Mouse (Mus musculus) CH12.LX (cell line): Measurements from ENCODE around the gene Ddx42. TPM values are rescaled to one million over a fixed set of nuclear protein-coding genes. Genes with fewer than 3 reads are reported as not detected.

ENCODE experiments used
- DNase-seq: peaks from one replicate; pipeline ENCODE4 v3.0.0-alpha.2; 2013; ENCODE audit errors: extremely low read depth
- H3K27ac ChIP-seq: 2 replicates; pipeline ENCODE4 v1.5.1; 2012; ENCODE audit warnings: low read depth, mild to moderate bottlenecking, control low read depth, moderate library complexity; ENCODE audit not compliant: insufficient read depth
- H3K27me3 ChIP-seq: replicated peaks from 2 replicates; pipeline ENCODE3; 2012; ENCODE audit warnings: inconsistent platforms
- H3K36me3 ChIP-seq, 2 experiments: replicated peaks in 1 of 2; 2 replicates each; pipeline versions ENCODE3 to v1.6.1; 2012; ENCODE audit warnings: inconsistent platforms in 1 of 2, low read length in 1 of 2, mild to moderate bottlenecking in 1 of 2, mixed read lengths in 1 of 2, moderate library complexity in 1 of 2; ENCODE audit not compliant: control insufficient read depth in 1 of 2, insufficient read depth in 1 of 2
- H3K4me1 ChIP-seq, 2 experiments: 2 replicates each; pipeline ENCODE4 v1.6.1; 2012; ENCODE audit warnings: inconsistent platforms in 1 of 2, moderate library complexity in 1 of 2; ENCODE audit not compliant: insufficient read depth in 2 of 2, control insufficient read depth in 1 of 2
- H3K4me2 ChIP-seq: 2 replicates; pipeline ENCODE4 v1.6.1; 2012; ENCODE audit warnings: low read depth, mild to moderate bottlenecking, control low read depth; ENCODE audit not compliant: poor library complexity, insufficient read depth, severe bottlenecking
- H3K4me3 ChIP-seq, 3 experiments: fragments of 150-350 bp in 1 of 3; sonication (generic) in 1 of 3; replicated peaks in 1 of 3; 2 replicates each; pipeline versions ENCODE3 to v1.5.1; 2011 to 2012; ENCODE audit warnings: low read depth in 2 of 3, low read length in 2 of 3, mild to moderate bottlenecking in 2 of 3, moderate library complexity in 2 of 3, control low read depth in 1 of 3, improper control_type of control experiment in 1 of 3, inconsistent platforms in 1 of 3, mixed read lengths in 1 of 3; ENCODE audit not compliant: poor library complexity in 1 of 3
- H3K79me2 ChIP-seq: replicated peaks from 2 replicates; pipeline ENCODE4 v1.6.1; 2012; ENCODE audit warnings: mild to moderate bottlenecking, moderate library complexity; ENCODE audit not compliant: control insufficient read depth, poor library complexity, insufficient read depth, severe bottlenecking; ENCODE audit errors: extremely low read depth
- H3K9ac ChIP-seq: 2 replicates; pipeline ENCODE4 v1.6.1; 2012; ENCODE audit warnings: low read depth, mild to moderate bottlenecking, control low read depth, moderate library complexity; ENCODE audit not compliant: insufficient read depth
- H3K9me3 ChIP-seq: replicated peaks from 2 replicates; pipeline ENCODE3; 2012; ENCODE audit warnings: low read length, inconsistent platforms, mixed read lengths
- CHD2 ChIP-seq: IDR thresholded peaks from 2 replicates; pipeline ENCODE4 v1.6.1; 2011; ENCODE audit warnings: low read length, improper control_type of control experiment
- CTCF ChIP-seq, 2 experiments: IDR thresholded peaks in 1 of 2; conservative IDR thresholded peaks in 1 of 2; 2 replicates each; pipeline ENCODE4 v1.5.1; 2011 to 2012; ENCODE audit warnings: low read depth in 2 of 2, low read length in 2 of 2, improper control_type of control experiment in 1 of 2, inconsistent platforms in 1 of 2, mild to moderate bottlenecking in 1 of 2, moderate library complexity in 1 of 2
- ELF1 ChIP-seq: IDR thresholded peaks from 2 replicates; pipeline ENCODE4 v1.6.1; 2014; ENCODE audit warnings: low read depth, mild to moderate bottlenecking, inconsistent platforms, low read length, improper control_type of control experiment
- HCFC1 ChIP-seq: IDR thresholded peaks from 2 replicates; pipeline ENCODE4 v1.6.1; 2012; ENCODE audit warnings: low read depth, mild to moderate bottlenecking, inconsistent platforms, low read length, improper control_type of control experiment
- IRF4 ChIP-seq: IDR thresholded peaks from 2 replicates; pipeline ENCODE4 v1.6.1; 2014; ENCODE audit warnings: low read depth, mild to moderate bottlenecking, inconsistent platforms, low read length, improper control_type of control experiment
- JUN ChIP-seq: IDR thresholded peaks from 2 replicates; pipeline ENCODE4 v1.6.1; 2011; ENCODE audit warnings: low read depth, mild to moderate bottlenecking, low read length, improper control_type of control experiment, moderate library complexity; ENCODE audit not compliant: insufficient read depth
- MAFK ChIP-seq: IDR thresholded peaks from 2 replicates; pipeline ENCODE4 v1.6.1; 2011; ENCODE audit warnings: low read length, improper control_type of control experiment; ENCODE audit not compliant: insufficient replicate concordance
- MAZ ChIP-seq: IDR thresholded peaks from 2 replicates; pipeline ENCODE4 v1.6.1; 2012; ENCODE audit warnings: low read depth, mild to moderate bottlenecking, inconsistent platforms, low read length, improper control_type of control experiment, moderate library complexity
- PAX5 ChIP-seq: IDR thresholded peaks from 2 replicates; pipeline ENCODE4 v1.6.1; 2012; ENCODE audit warnings: low read length, inconsistent platforms, mixed read lengths
- SIN3A ChIP-seq: IDR thresholded peaks from 2 replicates; pipeline ENCODE4 v1.6.1; 2012; ENCODE audit warnings: low read length, improper control_type of control experiment, inconsistent platforms
- SMC3 ChIP-seq: IDR thresholded peaks from 2 replicates; pipeline ENCODE4 v1.6.1; 2011; ENCODE audit warnings: low read depth, low read length, improper control_type of control experiment
- UBTF ChIP-seq: IDR thresholded peaks from 2 replicates; pipeline ENCODE4 v1.6.1; 2012; ENCODE audit warnings: low read depth, mild to moderate bottlenecking, inconsistent platforms, low read length, improper control_type of control experiment, moderate library complexity
- ZC3H11A ChIP-seq: IDR thresholded peaks from 2 replicates; pipeline ENCODE4 v1.6.1; 2012; ENCODE audit warnings: low read depth, mild to moderate bottlenecking, inconsistent platforms, low read length, improper control_type of control experiment
- ZKSCAN1 ChIP-seq: IDR thresholded peaks from 2 replicates; pipeline ENCODE4 v1.6.1; 2012; ENCODE audit warnings: low read depth, inconsistent platforms, low read length, improper control_type of control experiment, borderline replicate concordance
- ZNF384 ChIP-seq: IDR thresholded peaks from 2 replicates; pipeline ENCODE4 v1.6.1; 2012; ENCODE audit warnings: low read depth, low read length, improper control_type of control experiment, inconsistent platforms
- dilution Hi-C: fragments of 300-500 bp; cut with MboI; formaldehyde crosslinking; loops from 2 replicates; pipeline ENCODE4 v1.14.3; 2020; ENCODE audit warnings: low sequenced_read_pairs; ENCODE audit not compliant: extremely low pct_unique_long_range_greater_than_20kb, extremely low pct_ligation_motif_present
- in situ Hi-C: fragments of 300-500 bp; cut with MboI; formaldehyde crosslinking; loops from 3 replicates; pipeline ENCODE4 v1.14.3; 2019; ENCODE audit warnings: low sequenced_read_pairs, low pct_ligation_motif_present, low pct_unique_long_range_greater_than_20kb, mixed read lengths
- polyA plus RNA-seq: library from polyadenylated mRNA; unstranded; fragments of >175 nt; gene quantifications from 2 replicates; pipeline ENCODE4 v1.2.1, GENCODE M21; 2012; ENCODE audit warnings: low read depth; ENCODE audit not compliant: insufficient read length
- total RNA-seq, 2 experiments: library from RNA; depleted of rRNA; stranded (reverse); fragments of 300-350 nt in 1 of 2; fragments of >200 nt in 1 of 2; gene quantifications; 2 replicates each; pipeline ENCODE4 v1.2.3; 2012 to 2014

Gene Ddx42
- total and polyA plus RNA-seq, 3 experiments = 63.8 to 94.6 (median 65.5) TPM

DNA sequence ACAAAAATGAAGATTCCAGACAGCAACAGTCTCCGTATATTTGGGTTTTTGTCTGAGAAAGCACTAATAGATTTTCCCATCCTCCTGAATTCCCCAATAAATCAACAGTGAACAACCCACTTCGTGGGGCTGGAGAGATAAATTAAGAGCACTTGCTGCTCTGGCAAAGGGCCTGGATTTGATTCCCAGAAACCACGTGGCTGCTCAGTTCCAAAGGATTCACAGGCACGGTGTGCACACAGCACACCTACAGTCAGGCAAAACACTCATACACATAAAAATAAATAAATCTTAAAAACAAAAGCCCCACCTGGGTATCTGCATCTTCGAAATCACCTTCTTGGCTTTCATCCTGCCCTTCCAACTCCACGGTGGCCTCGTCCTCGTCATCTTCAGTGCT, 4.0 kb upstream of the Ddx42 start:
- H3K79me2 ChIP-seq = peaks cover 50% of the 10 kb centered on the region
- H3K4me3 ChIP-seq = no peak overlapping the region
- no peak overlapping the region for H3K27ac ChIP-seq
- no peaks in the 10 kb centered on the region for H3K9me3 ChIP-seq
- no peak overlapping the region for H3K4me2 ChIP-seq
- no peak for DNase-seq
- peaks cover 3 to 28% of the 10 kb centered on the region in 2 experiments for H3K4me1 ChIP-seq
- TF ChIP-seq SMC3 = no peak
- TF ChIP-seq HCFC1 = no peak
- no peak for TF ChIP-seq MAFK
- no peak for TF ChIP-seq MAZ
- TF ChIP-seq PAX5 = no peak
- no peak for TF ChIP-seq CTCF (conservative IDR thresholded peaks at IDR 0.05 in 1 of 2, IDR thresholded peaks at IDR 0.05 in 1 of 2; ENCODE audit: low read depth in 2 of 2, low read length in 2 of 2)
- no peak for TF ChIP-seq ZNF384
- no peak for TF ChIP-seq ZC3H11A
- no peak for TF ChIP-seq JUN
- no peak for TF ChIP-seq IRF4
- TF ChIP-seq ZKSCAN1 = no peak
- TF ChIP-seq UBTF = no peak
- no peak for TF ChIP-seq ELF1
- no peak for TF ChIP-seq CHD2
- H3K36me3 ChIP-seq = peaks cover 47 to 60% of the 10 kb centered on the region in 2 experiments
- dilution Hi-C loops = no loop called here
- in situ Hi-C loops = no loop called here
- 0 out of 2 replicates have a peak overlapping the region, but pooled peaks have one; percentile 11 for H3K9ac ChIP-seq
- no peaks in the 10 kb centered on the region for H3K27me3 ChIP-seq

- H3K79me2 ChIP-seq = peaks cover 68% of the 10 kb centered on the region
- H3K4me3 ChIP-seq = peak overlapping the region; percentile 93 to 97 (median 93)
- in situ Hi-C loops = no loop called here
- H3K27ac ChIP-seq = no peak overlapping the region
- H3K9ac ChIP-seq = peak overlapping the region; percentile 95
- peak overlapping the region; percentile 94 for H3K4me2 ChIP-seq
- no peaks in the 10 kb centered on the region for H3K9me3 ChIP-seq
- TF ChIP-seq SIN3A (0 out of 2 replicates have a peak, but pooled peaks have one; percentile 2), ZC3H11A (no peak)
- no peak for DNase-seq
- no peaks in the 10 kb centered on the region for H3K27me3 ChIP-seq
- dilution Hi-C loops = no loop called here
- H3K4me1 ChIP-seq = peaks cover 8 to 47% of the 10 kb centered on the region in 2 experiments
- peaks cover 29 to 50% of the 10 kb centered on the region in 2 experiments for H3K36me3 ChIP-seq
Observed at GRCm38 (mm10) chr11:106214856-106215255, 1.9 kb upstream of the Ddx42 start.
